Mouse (Mus musculus) olfactory bulb, adult 2 months (tissue): ENCODE results near the gene Sema4d.

Experiments used
- CTCF ChIP-seq: fragments of 200-500 bp; IDR thresholded peaks from 2 replicates; pipeline ENCODE4 v1.5.1; 2012; ENCODE audit warnings: low read depth, mild to moderate bottlenecking, low read length, moderate library complexity; ENCODE audit not compliant: insufficient read depth
- POLR2A ChIP-seq: fragments of 200-500 bp; IDR thresholded peaks from 2 replicates; pipeline ENCODE4 v1.6.1; 2012; ENCODE audit warnings: mild to moderate bottlenecking, low read depth, low read length, moderate library complexity; ENCODE audit not compliant: insufficient read depth

DNA sequence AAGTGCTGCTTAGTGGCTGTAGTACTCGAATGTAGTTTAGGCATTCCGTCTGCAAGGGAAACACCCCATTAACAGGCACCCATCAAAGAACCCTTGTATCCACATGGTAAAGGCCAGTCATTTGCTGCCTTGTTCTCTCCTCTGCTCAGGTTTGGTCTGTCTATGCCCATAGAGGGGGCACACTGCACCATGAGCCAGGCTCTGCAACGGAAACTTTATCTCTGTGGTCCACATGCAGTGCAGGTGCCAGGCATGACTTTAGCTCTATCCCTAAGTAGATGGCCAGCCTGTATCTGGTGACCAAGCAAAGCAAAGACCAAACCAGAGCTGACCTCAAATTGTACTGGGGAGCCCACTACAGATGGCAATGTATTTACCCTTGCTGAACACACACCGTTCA, 73.0 kb downstream of the Sema4d start:
- TF ChIP-seq CTCF: no peak
- TF ChIP-seq POLR2A: no peak
